Mouse (Mus musculus) megakaryocyte, embryonic 14.5 days (primary cell): ENCODE results near the gene Ssbp3.

Experiments
- FLI1 ChIP-seq: IDR thresholded peaks from 2 replicates; pipeline ENCODE4 v1.6.1; 2012; ENCODE audit warnings: low read length, inconsistent platforms, mixed read lengths
- GATA1 ChIP-seq: IDR thresholded peaks from 3 replicates; pipeline ENCODE4 v1.6.1; 2012; ENCODE audit warnings: mixed read lengths, low read length, inconsistent platforms, borderline replicate concordance

- TF ChIP-seq GATA1 (no peak), FLI1 (no peak)
Measured at GRCm38 (mm10) chr4:106981385-106982103, 71.0 kb downstream of the Ssbp3 start.
